Mouse (Mus musculus) hindbrain, embryonic 10.5 days (tissue): ENCODE data around the gene Tubg1. TPM values are rescaled to one million over a fixed set of nuclear protein-coding genes. Genes with fewer than 3 reads are reported as not detected.

Source experiments
- DNase-seq: peaks from one replicate; pipeline ENCODE4 v3.0.0-alpha.2; 2017; ENCODE audit warnings: low spot score
- H3K27ac ChIP-seq: fragments of 300-500 bp; sonication (generic); 2 replicates; pipeline ENCODE4 v1.5.1; 2016; ENCODE audit warnings: mild to moderate bottlenecking, moderate library complexity
- H3K27me3 ChIP-seq: fragments of 300-500 bp; sonication (generic); 2 replicates; pipeline ENCODE4 v1.6.1; 2016; ENCODE audit warnings: mild to moderate bottlenecking; ENCODE audit not compliant: poor library complexity, insufficient read depth, severe bottlenecking
- H3K36me3 ChIP-seq: fragments of 300-500 bp; sonication (generic); 2 replicates; pipeline ENCODE4 v1.6.1; 2016; ENCODE audit warnings: mild to moderate bottlenecking, moderate library complexity
- H3K4me1 ChIP-seq: fragments of 300-500 bp; sonication (generic); replicated peaks from 2 replicates; pipeline ENCODE4 v1.6.1; 2016; ENCODE audit warnings: mild to moderate bottlenecking
- H3K4me3 ChIP-seq: fragments of 300-500 bp; sonication (generic); 2 replicates; pipeline ENCODE4 v1.5.1; 2016; ENCODE audit warnings: mild to moderate bottlenecking, moderate library complexity
- H3K9me3 ChIP-seq: fragments of 300-500 bp; sonication (generic); 2 replicates; pipeline ENCODE4 v1.6.1; 2016; ENCODE audit warnings: mild to moderate bottlenecking, moderate library complexity
- WGBS: fragments of 180-500 bp; shearing (Covaris S2); methylation state at CpG from one replicate; pipeline ENCODE4 v1.1.7; 2016; 5-methylcytosine and 5-hydroxymethylcytosine counted together
- polyA plus RNA-seq: library from polyadenylated mRNA; unstranded; fragments of >200 nt; fragmentation: Nextera tagmentation; extraction: Ambion mirVana; gene quantifications from 2 replicates; pipeline ENCODE4 v1.2.1, GENCODE M21; 2016

The Tubg1 gene
- polyA plus RNA-seq, 1 experiment from 2014 or later: 141 TPM

DNA sequence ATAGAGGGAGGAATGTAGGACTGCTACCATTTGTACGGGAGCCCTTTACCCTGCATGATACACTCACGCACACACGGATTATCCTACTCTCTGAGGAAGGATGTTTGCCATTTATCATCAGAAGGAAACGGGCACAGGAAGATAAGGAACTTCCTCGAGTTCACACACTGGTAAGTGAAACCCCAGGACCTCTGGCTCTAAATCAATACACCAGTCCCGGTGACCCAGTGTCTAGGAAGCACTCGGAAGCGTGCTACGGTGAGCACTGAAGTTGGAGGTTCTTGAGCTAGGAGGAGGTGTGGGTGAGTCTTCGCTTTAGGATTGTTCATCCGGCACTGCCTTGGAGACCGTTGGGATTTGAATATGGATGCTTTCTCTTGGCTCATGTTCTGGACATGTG, 13.3 kb downstream of the Tubg1 start:
- no peak for DNase-seq
- Histone ChIP-seq H3K9me3 (peaks cover 3% of the 10 kb centered on the region), H3K27ac (no peak overlapping the region), H3K27me3 (no peaks in the 10 kb centered on the region), H3K4me1 (peaks cover 3% of the 10 kb centered on the region; the same call in 1 of the 2 replicates), H3K36me3 (no peaks in the 10 kb centered on the region), H3K4me3 (no peak overlapping the region)
- 82% methylated on average over 12 of the region's 12 CpGs for WGBS

DNA sequence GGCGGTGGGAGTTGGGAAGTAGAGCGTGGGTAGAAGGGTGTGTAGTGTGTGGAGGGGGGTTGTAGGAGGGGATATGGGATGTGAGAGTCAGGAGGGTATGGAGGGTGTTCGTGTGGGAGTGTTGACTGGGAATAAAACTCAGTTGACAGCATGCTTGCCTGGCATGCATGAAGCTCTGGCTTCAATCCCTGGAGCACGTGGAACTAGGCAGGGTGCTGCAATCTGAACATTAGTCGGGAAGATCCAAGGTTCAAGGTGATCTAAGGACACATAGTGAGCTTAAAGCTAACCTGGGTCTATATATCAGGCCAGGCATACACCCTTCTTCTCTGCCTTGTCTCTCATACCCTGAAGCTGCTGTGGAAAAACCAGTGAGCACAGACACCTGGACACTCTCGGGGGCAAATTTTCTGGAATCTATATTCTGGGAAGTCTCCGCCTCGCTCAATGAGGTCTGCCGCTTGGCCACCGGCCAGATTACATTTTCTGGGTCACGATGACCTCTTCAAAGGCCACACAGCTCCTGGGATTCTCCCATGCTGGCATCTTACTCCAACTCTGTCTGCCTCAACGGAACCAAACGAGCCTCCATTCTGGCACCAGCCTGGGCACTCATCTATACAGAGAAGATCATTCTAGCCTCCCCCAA, 14.6 kb downstream of the Tubg1 start:
- WGBS: 82% methylated on average over 13 of the region's 13 CpGs
- peaks cover 4% of the 10 kb centered on the region for H3K27me3 ChIP-seq
- DNase-seq: no peak
- no peak overlapping the region for H3K4me3 ChIP-seq
- peaks cover 11% of the 10 kb centered on the region; the same call in 1 of the 2 replicates for H3K4me1 ChIP-seq
- no peaks in the 10 kb centered on the region for H3K36me3 ChIP-seq
- peaks cover 3% of the 10 kb centered on the region for H3K9me3 ChIP-seq
- no peak overlapping the region for H3K27ac ChIP-seq

DNA sequence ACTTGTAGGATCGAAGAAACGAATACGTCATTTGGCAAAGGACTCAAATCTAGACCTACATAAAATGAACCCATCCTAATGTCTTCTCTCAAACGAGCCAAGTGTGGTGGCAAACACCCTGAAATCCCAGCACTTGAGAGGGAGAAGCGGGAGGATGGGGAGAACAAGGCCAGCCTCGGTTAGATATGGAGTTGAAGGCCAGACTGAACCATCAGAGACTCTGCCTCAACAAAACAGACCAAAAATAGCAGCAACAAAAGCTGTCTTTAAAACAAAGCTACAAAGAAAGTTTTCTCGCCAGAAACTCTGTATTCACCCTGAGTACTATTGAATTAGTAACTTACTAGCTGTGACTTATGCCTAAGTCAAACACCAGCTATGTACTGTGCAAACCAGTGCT, 17.3 kb downstream of the Tubg1 start:
- Histone ChIP-seq H3K36me3 (no peaks in the 10 kb centered on the region), H3K4me3 (no peak overlapping the region), H3K27me3 (peaks cover 30% of the 10 kb centered on the region), H3K4me1 (peaks cover 19% of the 10 kb centered on the region), H3K27ac (no peak overlapping the region), H3K9me3 (no peaks in the 10 kb centered on the region)
- WGBS: 79% methylated on average over 7 of the region's 7 CpGs
- no peak for DNase-seq

DNA sequence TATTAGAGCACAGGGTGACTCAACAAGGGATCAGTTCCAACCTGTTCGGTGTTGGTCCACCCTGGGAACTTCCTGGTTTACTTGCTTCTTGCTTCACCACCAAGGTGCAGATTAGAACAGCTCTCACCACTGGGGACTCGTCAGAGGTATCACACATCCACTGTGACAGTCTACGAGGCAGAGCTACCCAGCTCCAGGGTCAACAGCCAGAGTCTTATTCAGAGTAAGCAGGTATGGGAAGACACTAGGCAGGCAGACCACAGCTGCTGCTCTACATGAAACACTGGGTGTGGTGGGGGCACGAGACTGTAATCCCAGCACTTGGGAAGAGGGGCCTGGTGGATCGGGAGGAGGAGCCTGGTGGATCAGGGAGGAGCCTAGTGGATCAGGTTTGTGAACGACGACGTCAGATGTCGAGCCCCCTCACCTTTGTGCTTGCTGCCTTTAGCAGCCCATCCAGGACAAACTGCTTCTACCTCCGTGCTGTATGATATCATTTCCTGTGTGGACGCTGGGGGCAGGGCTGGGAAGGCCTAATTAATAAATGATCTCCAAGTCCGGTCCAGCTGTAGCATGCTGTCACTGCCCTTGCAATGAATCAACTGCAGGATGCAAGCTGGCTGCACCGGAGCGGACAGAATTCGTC, 18.9 kb downstream of the Tubg1 start:
- peaks cover 33% of the 10 kb centered on the region for H3K27me3 ChIP-seq
- 32% methylated on average over 15 of the region's 15 CpGs for WGBS
- H3K27ac ChIP-seq: peak overlapping the region; percentile 72
- H3K9me3 ChIP-seq: no peaks in the 10 kb centered on the region
- H3K36me3 ChIP-seq: no peaks in the 10 kb centered on the region
- peak; percentile 57 for DNase-seq
- H3K4me3 ChIP-seq: peak overlapping the region; percentile 35
- peaks cover 22% of the 10 kb centered on the region for H3K4me1 ChIP-seq

- H3K4me1 ChIP-seq: peaks cover 26% of the 10 kb centered on the region
- WGBS: 55% methylated on average over 27 of the region's 27 CpGs
- no peaks in the 10 kb centered on the region for H3K36me3 ChIP-seq
- DNase-seq: no peak
- H3K4me3 ChIP-seq: peak overlapping the region; percentile 40
- H3K9me3 ChIP-seq: no peaks in the 10 kb centered on the region
- H3K27ac ChIP-seq: peak overlapping the region; percentile 57
- peaks cover 33% of the 10 kb centered on the region for H3K27me3 ChIP-seq
Observed at GRCm38 (mm10) chr11:101140164-101140819, 20.6 kb downstream of the Tubg1 start.

DNA sequence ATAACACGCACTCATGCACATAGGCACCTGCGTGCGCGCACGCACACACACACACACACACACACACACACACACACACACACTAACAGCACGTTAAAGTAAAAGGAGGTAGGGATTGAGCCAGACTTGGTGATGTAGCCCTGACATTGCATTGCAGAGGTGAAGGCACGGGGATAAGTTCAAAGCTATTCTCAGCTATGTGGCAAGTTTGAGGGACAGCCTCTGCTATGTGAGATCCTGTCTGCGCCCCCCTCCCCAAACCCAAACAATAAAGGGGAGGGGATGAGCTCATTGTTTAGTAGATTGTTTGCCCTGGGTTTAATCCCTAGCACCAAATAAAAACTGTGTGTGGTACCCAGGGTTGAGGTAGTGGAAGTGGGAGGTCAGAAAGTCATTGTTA, 21.4 kb downstream of the Tubg1 start:
- Histone ChIP-seq H3K4me1 (peaks cover 26% of the 10 kb centered on the region), H3K27me3 (peaks cover 33% of the 10 kb centered on the region), H3K9me3 (no peaks in the 10 kb centered on the region), H3K36me3 (no peaks in the 10 kb centered on the region), H3K27ac (no peak overlapping the region), H3K4me3 (no peak overlapping the region)
- 79% methylated on average over 8 of the region's 8 CpGs for WGBS
- no peak for DNase-seq

- Histone ChIP-seq H3K36me3 (no peaks in the 10 kb centered on the region), H3K27ac (no peak overlapping the region), H3K4me3 (no peak overlapping the region), H3K9me3 (no peaks in the 10 kb centered on the region), H3K4me1 (peaks cover 26% of the 10 kb centered on the region), H3K27me3 (peaks cover 33% of the 10 kb centered on the region)
- no peak for DNase-seq
- WGBS: 89% methylated on average over 10 of the region's 10 CpGs
Observed at GRCm38 (mm10) chr11:101142215-101142967, 22.7 kb downstream of the Tubg1 start.

- Histone ChIP-seq H3K4me3 (peak overlapping the region; percentile 45), H3K4me1 (peaks cover 22% of the 10 kb centered on the region), H3K9me3 (no peaks in the 10 kb centered on the region), H3K36me3 (no peaks in the 10 kb centered on the region), H3K27ac (peak overlapping the region; percentile 71), H3K27me3 (peaks cover 32% of the 10 kb centered on the region)
- WGBS: 21% methylated on average over 18 of the region's 19 CpGs
- DNase-seq: peak; percentile 75
Observed at GRCm38 (mm10) chr11:101143338-101144225, 23.8 kb downstream of the Tubg1 start.

- Histone ChIP-seq H3K9me3 (no peaks in the 10 kb centered on the region), H3K27me3 (peaks cover 8% of the 10 kb centered on the region), H3K27ac (no peak overlapping the region), H3K36me3 (no peaks in the 10 kb centered on the region), H3K4me1 (peaks cover 14% of the 10 kb centered on the region), H3K4me3 (no peak overlapping the region)
- WGBS: 25% methylated on average over 10 of the region's 10 CpGs
- peak; percentile 57 for DNase-seq
Observed at GRCm38 (mm10) chr11:101146377-101146776, 26.6 kb downstream of the Tubg1 start.

DNA sequence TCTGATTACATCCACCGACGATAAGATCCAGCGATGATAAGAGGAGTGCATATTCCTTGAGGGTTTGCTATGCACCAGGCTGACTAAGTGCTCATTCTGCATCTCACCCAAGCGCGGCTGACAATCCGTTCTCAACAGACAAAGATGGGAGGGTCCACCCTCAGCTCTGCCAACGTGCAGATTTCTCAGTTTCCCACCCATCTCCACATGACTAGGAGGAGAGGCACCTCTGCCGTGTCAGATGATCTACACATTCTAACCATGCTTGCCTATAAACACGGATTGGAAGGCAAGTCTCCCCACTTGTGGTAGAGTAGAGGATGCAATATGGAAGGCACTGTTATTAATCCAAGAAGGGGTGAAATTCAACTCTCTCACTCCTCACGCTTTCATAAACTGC, 29.0 kb downstream of the Tubg1 start:
- Histone ChIP-seq H3K4me1 (peaks cover 10% of the 10 kb centered on the region), H3K4me3 (no peak overlapping the region), H3K27ac (no peak overlapping the region), H3K9me3 (no peaks in the 10 kb centered on the region), H3K27me3 (no peaks in the 10 kb centered on the region), H3K36me3 (no peaks in the 10 kb centered on the region)
- no peak for DNase-seq
- 76% methylated on average over 10 of the region's 10 CpGs for whole genome bisulfite sequencing

GRCm38 (mm10) chr11:101149178-101150105, 29.7 kb downstream of the Tubg1 start:
- Histone ChIP-seq H3K36me3 (no peaks in the 10 kb centered on the region), H3K9me3 (no peaks in the 10 kb centered on the region), H3K27me3 (no peaks in the 10 kb centered on the region), H3K4me3 (no peak overlapping the region), H3K4me1 (peaks cover 6% of the 10 kb centered on the region; the same call in 1 of the 2 replicates), H3K27ac (no peak overlapping the region)
- DNase-seq: no peak
- 69% methylated on average over 9 of the region's 9 CpGs for WGBS
